Mouse (Mus musculus): ENCODE data around the gene Sec14l2. TPM values are rescaled to one million over a fixed set of nuclear protein-coding genes. Genes with fewer than 3 reads are reported as not detected.
"Not testable (repeated sequence)": the region's sequence is repeated elsewhere in the genome, so short reads cannot be mapped to it uniquely, and the experiment has no call there.

Gene Sec14l2
- polyA plus RNA-seq, 1 experiment from 2014 or later: 0.42 TPM

- Histone ChIP-seq H3K27me3 (ENCODE audit: control insufficient read depth, insufficient read depth, low read length) (no peaks in the 10 kb centered on the region), H3K36me3 (ENCODE audit: control insufficient read depth, insufficient read depth) (peaks cover 3% of the 10 kb centered on the region; the same call in 1 of the 2 replicates), H3K27ac (ENCODE audit: low read length) (peak within 1 kb of the TSS; percentile 87), H3K9ac (ENCODE audit: low read length) (peak within 1 kb of the TSS; percentile 97), H3K4me2 (ENCODE audit: low read depth, low read length) (peak within 1 kb of the TSS; percentile 94), H3K9me3 (replicated peaks; ENCODE audit: control insufficient read depth, low read length) (no peaks in the 10 kb centered on the region), H3K4me1 (ENCODE audit: control insufficient read depth, insufficient read depth, low read length) (peaks cover 14% of the 10 kb centered on the region), H3K4me3 (ENCODE audit: low read length) (peak within 1 kb of the TSS; percentile 93)
- WGBS: 3% methylated on average over 65 of the region's 66 CpGs
- peak; percentile 95 for ATAC-seq (replicated peaks; ENCODE audit: extremely low read depth, insufficient read depth, low FRiP score)
Observed at GRCm38 (mm10) chr11:4134986-4135935, 12.0 kb upstream of the Sec14l2 start, which contains the start of gene Rnf215. Gene Rnf215 (plus strand): TSS chr11:4135202.

GRCm38 (mm10) chr11:4134400-4134799 lies 11.2 kb upstream of the Sec14l2 start:
- no peaks in the 10 kb centered on the region for H3K27me3 ChIP-seq (ENCODE audit: control insufficient read depth, insufficient read depth, low read length)
- WGBS: 54% methylated on average over 6 of the region's 6 CpGs
- peaks cover 14% of the 10 kb centered on the region for H3K4me1 ChIP-seq (ENCODE audit: control insufficient read depth, insufficient read depth, low read length)
- ATAC-seq (replicated peaks; ENCODE audit: extremely low read depth, insufficient read depth, low FRiP score): no peak
- H3K4me3 ChIP-seq (ENCODE audit: low read length): no peak overlapping the region
- no peaks in the 10 kb centered on the region for H3K36me3 ChIP-seq (ENCODE audit: control insufficient read depth, insufficient read depth)
- H3K4me2 ChIP-seq (ENCODE audit: low read depth, low read length): peak overlapping the region; percentile 94; the same call in 1 of the 2 replicates
- H3K27ac ChIP-seq (ENCODE audit: low read length): no peak overlapping the region
- no peak overlapping the region for H3K9ac ChIP-seq (ENCODE audit: low read length)
- H3K9me3 ChIP-seq (replicated peaks; ENCODE audit: control insufficient read depth, low read length): no peaks in the 10 kb centered on the region

- no peak overlapping the region for H3K27ac ChIP-seq (ENCODE audit: low read length)
- no peaks in the 10 kb centered on the region for H3K9me3 ChIP-seq (replicated peaks; ENCODE audit: control insufficient read depth, low read length)
- no peak for ATAC-seq (replicated peaks; ENCODE audit: extremely low read depth, insufficient read depth, low FRiP score)
- H3K4me2 ChIP-seq (ENCODE audit: low read depth, low read length): no peak overlapping the region
- no peaks in the 10 kb centered on the region for H3K27me3 ChIP-seq (ENCODE audit: control insufficient read depth, insufficient read depth, low read length)
- H3K4me1 ChIP-seq (ENCODE audit: control insufficient read depth, insufficient read depth, low read length): peaks cover 14% of the 10 kb centered on the region
- no peaks in the 10 kb centered on the region for H3K36me3 ChIP-seq (ENCODE audit: control insufficient read depth, insufficient read depth)
- H3K4me3 ChIP-seq (ENCODE audit: low read length): no peak overlapping the region
- WGBS: 48% methylated on average over 3 of the region's 3 CpGs
- no peak overlapping the region for H3K9ac ChIP-seq (ENCODE audit: low read length)
Observed at GRCm38 (mm10) chr11:4133450-4133849, 10.2 kb upstream of the Sec14l2 start.

- 88% methylated on average over 4 of the region's 4 CpGs for WGBS
- not testable (repeated sequence) for H3K4me3 ChIP-seq (ENCODE audit: low read length); H3K36me3 ChIP-seq (ENCODE audit: control insufficient read depth, insufficient read depth); H3K9ac ChIP-seq (ENCODE audit: low read length); H3K27ac ChIP-seq (ENCODE audit: low read length); H3K4me2 ChIP-seq (ENCODE audit: low read depth, low read length); H3K4me1 ChIP-seq (ENCODE audit: control insufficient read depth, insufficient read depth, low read length); ATAC-seq (replicated peaks; ENCODE audit: extremely low read depth, insufficient read depth, low FRiP score); H3K27me3 ChIP-seq (ENCODE audit: control insufficient read depth, insufficient read depth, low read length)
- H3K9me3 ChIP-seq (replicated peaks; ENCODE audit: control insufficient read depth, low read length): peaks cover 12% of the 10 kb centered on the region
Observed at GRCm38 (mm10) chr11:4128461-4128860, 5.2 kb upstream of the Sec14l2 start.

GRCm38 (mm10) chr11:4127059-4127458 lies 3.8 kb upstream of the Sec14l2 start:
- Histone ChIP-seq H3K27me3 (ENCODE audit: control insufficient read depth, insufficient read depth, low read length) (no peaks in the 10 kb centered on the region), H3K4me2 (ENCODE audit: low read depth, low read length) (no peak overlapping the region), H3K9ac (ENCODE audit: low read length) (no peak overlapping the region), H3K36me3 (ENCODE audit: control insufficient read depth, insufficient read depth) (no peaks in the 10 kb centered on the region), H3K4me3 (ENCODE audit: low read length) (no peak overlapping the region), H3K9me3 (replicated peaks; ENCODE audit: control insufficient read depth, low read length) (peaks cover 12% of the 10 kb centered on the region), H3K4me1 (ENCODE audit: control insufficient read depth, insufficient read depth, low read length) (no peaks in the 10 kb centered on the region), H3K27ac (ENCODE audit: low read length) (no peak overlapping the region)
- no peak for ATAC-seq (replicated peaks; ENCODE audit: extremely low read depth, insufficient read depth, low FRiP score)
- WGBS: 81% methylated on average over 1 of the region's 1 CpGs

- Histone ChIP-seq H3K27ac (ENCODE audit: low read length) (no peak overlapping the region), H3K4me1 (ENCODE audit: control insufficient read depth, insufficient read depth, low read length) (peaks cover 9% of the 10 kb centered on the region), H3K4me3 (ENCODE audit: low read length) (no peak overlapping the region), H3K27me3 (ENCODE audit: control insufficient read depth, insufficient read depth, low read length) (no peaks in the 10 kb centered on the region; the same call in 1 of the 2 replicates), H3K9me3 (replicated peaks; ENCODE audit: control insufficient read depth, low read length) (peaks cover 12% of the 10 kb centered on the region), H3K4me2 (ENCODE audit: low read depth, low read length) (no peak overlapping the region), H3K36me3 (ENCODE audit: control insufficient read depth, insufficient read depth) (no peaks in the 10 kb centered on the region), H3K9ac (ENCODE audit: low read length) (no peak overlapping the region)
- no peak for ATAC-seq (replicated peaks; ENCODE audit: extremely low read depth, insufficient read depth, low FRiP score)
- 63% methylated on average over 5 of the region's 5 CpGs for WGBS
Observed at GRCm38 (mm10) chr11:4123922-4124321, 707 bp upstream of the Sec14l2 start.

GRCm38 (mm10) chr11:4122226-4122625 lies 989 bp downstream of the Sec14l2 start:
- Histone ChIP-seq H3K36me3 (ENCODE audit: control insufficient read depth, insufficient read depth) (no peaks in the 10 kb centered on the region), H3K4me2 (ENCODE audit: low read depth, low read length) (no peak overlapping the region), H3K27ac (ENCODE audit: low read length) (no peak overlapping the region), H3K4me3 (ENCODE audit: low read length) (no peak overlapping the region), H3K9me3 (replicated peaks; ENCODE audit: control insufficient read depth, low read length) (peaks cover 12% of the 10 kb centered on the region), H3K4me1 (ENCODE audit: control insufficient read depth, insufficient read depth, low read length) (peaks cover 22% of the 10 kb centered on the region), H3K9ac (ENCODE audit: low read length) (no peak overlapping the region), H3K27me3 (ENCODE audit: control insufficient read depth, insufficient read depth, low read length) (peaks cover 6% of the 10 kb centered on the region)
- WGBS: 74% methylated on average over 5 of the region's 5 CpGs
- no peak for ATAC-seq (replicated peaks; ENCODE audit: extremely low read depth, insufficient read depth, low FRiP score)

- WGBS: 86% methylated on average over 3 of the region's 3 CpGs
- ATAC-seq (replicated peaks; ENCODE audit: extremely low read depth, insufficient read depth, low FRiP score): no peak
- H3K9ac ChIP-seq (ENCODE audit: low read length): no peak overlapping the region
- H3K27ac ChIP-seq (ENCODE audit: low read length): no peak overlapping the region
- no peaks in the 10 kb centered on the region for H3K36me3 ChIP-seq (ENCODE audit: control insufficient read depth, insufficient read depth)
- no peak overlapping the region for H3K4me2 ChIP-seq (ENCODE audit: low read depth, low read length)
- peaks cover 10% of the 10 kb centered on the region for H3K27me3 ChIP-seq (ENCODE audit: control insufficient read depth, insufficient read depth, low read length)
- H3K9me3 ChIP-seq (replicated peaks; ENCODE audit: control insufficient read depth, low read length): peaks cover 11% of the 10 kb centered on the region
- peaks cover 26% of the 10 kb centered on the region for H3K4me1 ChIP-seq (ENCODE audit: control insufficient read depth, insufficient read depth, low read length)
- H3K4me3 ChIP-seq (ENCODE audit: low read length): no peak overlapping the region
Observed at GRCm38 (mm10) chr11:4121691-4122090, 1.5 kb downstream of the Sec14l2 start.

- 23% methylated on average over 5 of the region's 5 CpGs for WGBS
- Histone ChIP-seq H3K4me2 (ENCODE audit: low read depth, low read length) (no peak overlapping the region), H3K27me3 (ENCODE audit: control insufficient read depth, insufficient read depth, low read length) (peaks cover 10% of the 10 kb centered on the region)
Observed at GRCm38 (mm10) chr11:4119635-4120034, 3.6 kb downstream of the Sec14l2 start.

More at GRCm38 (mm10) chr11:4119635-4120034, 3.6 kb downstream of the Sec14l2 start:
- H3K4me3 ChIP-seq (ENCODE audit: low read length): no peak overlapping the region
- H3K27ac ChIP-seq (ENCODE audit: low read length): no peak overlapping the region
- H3K9me3 ChIP-seq (replicated peaks; ENCODE audit: control insufficient read depth, low read length): no peaks in the 10 kb centered on the region
- peaks cover 31% of the 10 kb centered on the region for H3K4me1 ChIP-seq (ENCODE audit: control insufficient read depth, insufficient read depth, low read length)
- no peaks in the 10 kb centered on the region for H3K36me3 ChIP-seq (ENCODE audit: control insufficient read depth, insufficient read depth)
- no peak overlapping the region for H3K9ac ChIP-seq (ENCODE audit: low read length)
- peak; percentile 56; the same call in 1 of the 2 replicates for ATAC-seq (replicated peaks; ENCODE audit: extremely low read depth, insufficient read depth, low FRiP score)
